Mouse (Mus musculus): ENCODE measurements around the gene Gpr89.

- TF ChIP-seq CTCF (conservative IDR thresholded peaks at IDR 0.05; ENCODE audit: insufficient read depth, insufficient read length, low read depth, low read length) (no peak), POLR2A (IDR thresholded peaks at IDR 0.05; ENCODE audit: low read depth, low read length) (no peak)
Observed at GRCm38 (mm10) chr3:96869091-96869490, 36.1 kb downstream of the Gpr89 start.
